Mouse (Mus musculus): Measurements from ENCODE around the gene Rtn2. TPM values are rescaled to one million over a fixed set of nuclear protein-coding genes. Genes with fewer than 3 reads are reported as not detected.
"Not testable (repeated sequence)": the region's sequence is repeated elsewhere in the genome, so short reads cannot be mapped to it uniquely, and the experiment has no call there.

The Rtn2 gene
- polyA plus RNA-seq, 1 experiment from 2014 or later: 20.9 TPM

DNA sequence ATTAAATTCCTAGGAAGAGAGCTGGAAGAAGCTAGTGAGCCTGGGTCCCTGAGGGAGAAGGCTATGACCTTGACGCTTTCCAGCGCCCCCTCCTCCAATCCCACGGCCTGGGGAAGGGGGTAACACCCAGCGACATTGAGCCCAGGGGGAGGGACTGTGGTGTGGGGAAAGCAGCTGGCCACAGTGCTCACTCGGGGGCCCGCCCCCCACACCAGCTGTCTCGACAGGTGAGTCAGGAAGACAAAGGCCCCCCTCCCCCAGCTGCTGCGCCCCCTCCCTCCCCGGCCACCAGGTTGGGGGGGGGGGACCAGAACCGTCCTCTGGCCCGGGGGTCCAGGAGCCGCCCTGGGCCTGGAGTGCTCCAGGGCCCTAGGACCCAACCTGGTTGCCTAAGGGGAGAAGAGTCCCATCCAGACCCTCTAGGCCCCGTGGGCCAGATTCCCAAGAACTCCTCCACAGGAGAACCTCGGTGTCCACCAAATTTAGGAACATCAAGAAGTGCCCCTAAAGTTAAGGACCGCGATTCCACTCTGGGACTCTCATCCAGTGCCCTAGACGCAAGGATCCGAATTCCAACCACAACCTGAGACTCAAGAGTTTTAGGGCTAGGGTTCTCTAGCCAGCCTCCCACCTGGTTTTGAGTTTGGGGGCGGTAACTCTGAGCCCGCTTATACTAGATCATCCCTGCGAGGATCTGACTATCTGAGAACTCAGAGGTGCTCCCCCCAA, 11.8 kb upstream of the Rtn2 start:
- Histone ChIP-seq H3K27me3 (no peaks in the 10 kb centered on the region), H3K9me3 (no peaks in the 10 kb centered on the region), H3K4me2 (replicated peaks) (peak overlapping the region; percentile 88), H3K36me3 (peaks cover 12% of the 10 kb centered on the region; the same call in 1 of the 2 replicates), H3K27ac (peak overlapping the region; percentile 96), H3K4me3 (peak overlapping the region; percentile 94), H3K4me1 (peaks cover 35% of the 10 kb centered on the region), H3K9ac (peak overlapping the region; percentile 93)
- WGBS: 2% methylated on average over 18 of the region's 21 CpGs
- no peak for ATAC-seq (ENCODE audit: low FRiP score, low read depth)

GRCm38 (mm10) chr7:19271238-19272172, 10.9 kb upstream of the Rtn2 start, which contains the start of gene Vasp:
Vasp (minus strand) TSS chr7:19271817.
- under 1% methylated on average over 62 of the region's 62 CpGs for WGBS
- H3K9ac ChIP-seq: peak within 1 kb of the TSS; percentile 93

GRCm38 (mm10) chr7:19272173-19272764, 10.2 kb upstream of the Rtn2 start:
- WGBS: under 1% methylated on average over 36 of the region's 36 CpGs

More at GRCm38 (mm10) chr7:19271238-19272172, 10.9 kb upstream of the Rtn2 start, which contains the start of gene Vasp:
- H3K4me1 ChIP-seq: peaks cover 27% of the 10 kb centered on the region
- peak within 1 kb of the TSS; percentile 88 for H3K4me2 ChIP-seq (replicated peaks)
- peak within 1 kb of the TSS; percentile 94 for H3K4me3 ChIP-seq
- peak; percentile 79 for ATAC-seq (ENCODE audit: low FRiP score, low read depth)
- H3K36me3 ChIP-seq: peaks cover 5% of the 10 kb centered on the region; the same call in 1 of the 2 replicates
- H3K27me3 ChIP-seq: no peaks in the 10 kb centered on the region
- no peaks in the 10 kb centered on the region for H3K9me3 ChIP-seq
- H3K27ac ChIP-seq: peak within 1 kb of the TSS; percentile 96

GRCm38 (mm10) chr7:19276253-19276652, 6.2 kb upstream of the Rtn2 start:
- no peak overlapping the region for H3K9ac ChIP-seq
- peaks cover 45% of the 10 kb centered on the region for H3K27me3 ChIP-seq
- WGBS: 51% methylated on average over 4 of the region's 4 CpGs
- no peaks in the 10 kb centered on the region for H3K9me3 ChIP-seq
- H3K36me3 ChIP-seq: no peaks in the 10 kb centered on the region
- no peak overlapping the region for H3K27ac ChIP-seq
- no peak for ATAC-seq (ENCODE audit: low FRiP score, low read depth)
- H3K4me2 ChIP-seq (replicated peaks): no peak overlapping the region
- peaks cover 9% of the 10 kb centered on the region for H3K4me1 ChIP-seq
- H3K4me3 ChIP-seq: no peak overlapping the region

More at GRCm38 (mm10) chr7:19272173-19272764, 10.2 kb upstream of the Rtn2 start:
- H3K9me3 ChIP-seq: no peaks in the 10 kb centered on the region
- H3K4me2 ChIP-seq (replicated peaks): peak overlapping the region; percentile 88
- peaks cover 5% of the 10 kb centered on the region; the same call in 1 of the 2 replicates for H3K27me3 ChIP-seq
- peaks cover 23% of the 10 kb centered on the region for H3K4me1 ChIP-seq
- peak overlapping the region; percentile 96 for H3K27ac ChIP-seq
- peak overlapping the region; percentile 93 for H3K9ac ChIP-seq
- H3K4me3 ChIP-seq: peak overlapping the region; percentile 94
- ATAC-seq (ENCODE audit: low FRiP score, low read depth): peak; percentile 84
- H3K36me3 ChIP-seq: peaks cover under 1% of the 10 kb centered on the region; the same call in 1 of the 2 replicates

GRCm38 (mm10) chr7:19279052-19279451, 3.4 kb upstream of the Rtn2 start:
- Histone ChIP-seq H3K4me2 (replicated peaks) (peak overlapping the region; percentile 54), H3K9me3 (no peaks in the 10 kb centered on the region), H3K27me3 (peaks cover 69% of the 10 kb centered on the region), H3K36me3 (no peaks in the 10 kb centered on the region), H3K27ac (no peak overlapping the region), H3K9ac (no peak overlapping the region), H3K4me1 (peaks cover 18% of the 10 kb centered on the region), H3K4me3 (peak overlapping the region; percentile 32)
- 2% methylated on average over 34 of the region's 34 CpGs for WGBS
- ATAC-seq (ENCODE audit: low FRiP score, low read depth): no peak

DNA sequence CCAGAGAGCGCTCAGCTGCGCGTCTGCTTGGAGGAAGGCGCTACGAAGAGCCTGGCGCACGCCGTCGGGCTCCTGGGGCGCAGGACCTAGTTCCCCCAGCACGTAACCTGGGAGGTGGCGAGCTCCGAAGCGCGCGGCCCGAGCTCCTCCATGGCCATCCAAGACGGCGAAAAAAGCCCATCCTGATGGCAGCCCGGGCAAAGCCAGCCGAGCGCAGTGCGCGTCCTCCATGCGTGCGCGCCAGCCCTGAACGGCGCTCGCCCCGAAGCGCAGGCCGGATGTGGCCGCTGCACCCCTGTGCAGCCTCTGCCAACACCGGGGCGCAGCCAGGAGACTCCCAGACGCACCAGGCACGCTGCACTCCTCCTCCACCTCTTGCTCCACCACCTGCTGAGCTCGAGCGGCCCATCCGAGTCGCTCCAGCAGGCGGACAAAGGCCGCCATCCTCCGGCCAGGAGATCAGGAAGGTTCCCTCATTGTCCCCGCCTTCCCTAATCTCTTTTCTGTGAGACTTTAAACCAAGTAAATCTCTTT, 2.8 kb upstream of the Rtn2 start, which contains the start of gene Ppm1n:
Gene Ppm1n, minus strand, starts transcription at position 484 of the 534 bp plus-strand sequence.
- Histone ChIP-seq H3K4me2 (replicated peaks) (peak within 1 kb of the TSS; percentile 54), H3K27me3 (peaks cover 73% of the 10 kb centered on the region), H3K4me1 (peaks cover 18% of the 10 kb centered on the region), H3K4me3 (peak within 1 kb of the TSS; percentile 32), H3K36me3 (no peaks in the 10 kb centered on the region), H3K9ac (0 out of 2 replicates have a peak within 1 kb of the TSS, but pooled peaks have one; percentile 19), H3K9me3 (no peaks in the 10 kb centered on the region), H3K27ac (no peak within 1 kb of the TSS)
- ATAC-seq (ENCODE audit: low FRiP score, low read depth): no peak
- under 1% methylated on average over 46 of the region's 46 CpGs for WGBS

DNA sequence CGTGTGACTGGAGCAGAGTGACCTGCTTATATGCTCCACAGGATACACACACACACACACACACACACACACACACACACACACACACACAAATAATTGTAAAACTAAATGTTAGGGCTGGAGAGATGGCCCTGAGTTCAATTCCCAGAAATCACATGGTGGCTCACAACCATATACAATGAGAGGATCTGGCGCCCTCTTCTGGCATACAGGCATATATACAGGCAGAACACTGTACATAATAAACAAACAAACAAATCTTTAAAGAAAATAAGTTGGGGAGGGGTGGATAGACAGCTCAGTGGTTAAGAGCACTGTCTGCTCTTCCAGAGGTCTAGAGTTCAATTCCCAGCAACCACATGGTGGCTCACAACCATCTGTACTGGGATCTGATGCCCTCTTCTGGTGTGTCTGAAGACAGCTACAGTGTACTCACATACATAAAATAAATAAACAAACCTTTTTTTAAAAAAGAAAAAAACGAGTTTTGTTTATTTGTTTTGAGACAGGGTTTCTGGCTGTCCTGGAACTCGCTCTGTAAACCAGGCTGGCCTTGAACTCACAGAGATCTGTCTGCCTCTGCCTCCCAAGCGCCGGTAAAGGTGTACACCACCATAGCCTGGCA, 632 bp upstream of the Rtn2 start:
- Histone ChIP-seq H3K27me3 (peaks cover 73% of the 10 kb centered on the region), H3K4me3 (peak overlapping the region; percentile 59), H3K4me1 (peaks cover 18% of the 10 kb centered on the region), H3K4me2 (replicated peaks) (peak overlapping the region; percentile 97)
- H3K9me3 ChIP-seq; H3K27ac ChIP-seq; ATAC-seq (ENCODE audit: low FRiP score, low read depth); H3K9ac ChIP-seq; H3K36me3 ChIP-seq: not testable (repeated sequence)
- 45% methylated on average over 6 of the region's 6 CpGs for WGBS

- Histone ChIP-seq H3K27me3 (peaks cover 62% of the 10 kb centered on the region), H3K4me1 (peaks cover 18% of the 10 kb centered on the region), H3K27ac (no peak overlapping the region), H3K9ac (peak overlapping the region; percentile 51), H3K36me3 (no peaks in the 10 kb centered on the region), H3K9me3 (no peaks in the 10 kb centered on the region), H3K4me3 (peak overlapping the region; percentile 59), H3K4me2 (replicated peaks) (peak overlapping the region; percentile 97)
- ATAC-seq (ENCODE audit: low FRiP score, low read depth): peak; percentile 64
- 1% methylated on average over 34 of the region's 35 CpGs for WGBS
These were observed 474 bp downstream of the Rtn2 start for GRCm38 (mm10) chr7:19282791-19283405.

- no peak overlapping the region for H3K27ac ChIP-seq
- H3K9me3 ChIP-seq: no peaks in the 10 kb centered on the region
- WGBS: 44% methylated on average over 14 of the region's 14 CpGs
- peaks cover 57% of the 10 kb centered on the region for H3K27me3 ChIP-seq
- peak overlapping the region; percentile 59; the same call in 1 of the 2 replicates for H3K4me3 ChIP-seq
- no peaks in the 10 kb centered on the region for H3K36me3 ChIP-seq
- no peak for ATAC-seq (ENCODE audit: low FRiP score, low read depth)
- peak overlapping the region; percentile 97 for H3K4me2 ChIP-seq (replicated peaks)
- H3K4me1 ChIP-seq: peaks cover 18% of the 10 kb centered on the region
- H3K9ac ChIP-seq: no peak overlapping the region
These were observed 981 bp downstream of the Rtn2 start for GRCm38 (mm10) chr7:19283406-19283804.

- ATAC-seq (ENCODE audit: low FRiP score, low read depth): no peak
- WGBS: 26% methylated on average over 4 of the region's 4 CpGs
These were observed 2.3 kb downstream of the Rtn2 start for GRCm38 (mm10) chr7:19284763-19285162.

More at GRCm38 (mm10) chr7:19284763-19285162, 2.3 kb downstream of the Rtn2 start:
- Histone ChIP-seq H3K4me2 (replicated peaks) (no peak overlapping the region), H3K27ac (no peak overlapping the region), H3K27me3 (peaks cover 43% of the 10 kb centered on the region), H3K4me3 (no peak overlapping the region), H3K9me3 (no peaks in the 10 kb centered on the region), H3K9ac (no peak overlapping the region), H3K4me1 (peaks cover 10% of the 10 kb centered on the region; the same call in 1 of the 2 replicates), H3K36me3 (no peaks in the 10 kb centered on the region)
